Mouse (Mus musculus) neural tube, embryonic 14.5 days (tissue): ENCODE measurements at regions not wholly inside any gene's neighbourhood (a gene's known extent, or its start where the extent isn't known, plus 50 kb on each side); places are given as distances from the start of the nearest gene placed in this dataset.
A peak's percentile ranks its signal among the peaks of the same experiment; 100 is the strongest.

Experiments
- ATAC-seq: fragments of 200-750 bp; cut with Nextera tagmentation; 2 replicates; pipeline ENCODE4 v1.8.0; 2017; ENCODE audit warnings: low read depth, mild to moderate bottlenecking, moderate TSS enrichment, moderate library complexity
- H3K27ac ChIP-seq: fragments of 300-500 bp; sonication (generic); 2 replicates; pipeline ENCODE4 v1.5.1; 2014; ENCODE audit warnings: low read depth, mild to moderate bottlenecking, control low read depth, low read length, moderate library complexity, mixed read lengths
- H3K27me3 ChIP-seq: fragments of 300-500 bp; sonication (generic); 2 replicates; pipeline ENCODE4 v1.6.1; 2014; ENCODE audit warnings: low read length; ENCODE audit not compliant: control insufficient read depth, insufficient read depth
- H3K36me3 ChIP-seq: fragments of 300-500 bp; sonication (generic); 2 replicates; pipeline ENCODE4 v1.6.1; 2014; ENCODE audit warnings: low read length, mixed read lengths; ENCODE audit not compliant: control insufficient read depth, insufficient read depth
- H3K4me1 ChIP-seq: fragments of 300-500 bp; sonication (generic); 2 replicates; pipeline ENCODE4 v1.6.1; 2014; ENCODE audit warnings: low read length; ENCODE audit not compliant: control insufficient read depth, insufficient read depth
- H3K4me2 ChIP-seq: fragments of 300-500 bp; sonication (generic); 2 replicates; pipeline ENCODE4 v1.6.1; 2014; ENCODE audit warnings: mild to moderate bottlenecking, low read depth, low read length, control low read depth
- H3K4me3 ChIP-seq: fragments of 300-500 bp; sonication (generic); 2 replicates; pipeline ENCODE4 v1.5.1; 2014; ENCODE audit warnings: low read depth, low read length, control low read depth, mixed read lengths
- H3K9ac ChIP-seq: fragments of 300-500 bp; sonication (generic); replicated peaks from 2 replicates; pipeline ENCODE4 v1.6.1; 2014; ENCODE audit warnings: low read depth, mild to moderate bottlenecking, control low read depth, low read length, mixed read lengths
- H3K9me3 ChIP-seq: fragments of 300-500 bp; sonication (generic); 2 replicates; pipeline ENCODE4 v1.6.1; 2016; ENCODE audit warnings: low read length; ENCODE audit not compliant: control insufficient read depth
- WGBS: fragments of 180-500 bp; shearing (Covaris S2); extraction: QIAGEN DNeasy Blood & Tissue Kit; methylation state at CpG from one replicate; pipeline ENCODE4 v1.1.7; 2014; 5-methylcytosine and 5-hydroxymethylcytosine counted together

DNA sequence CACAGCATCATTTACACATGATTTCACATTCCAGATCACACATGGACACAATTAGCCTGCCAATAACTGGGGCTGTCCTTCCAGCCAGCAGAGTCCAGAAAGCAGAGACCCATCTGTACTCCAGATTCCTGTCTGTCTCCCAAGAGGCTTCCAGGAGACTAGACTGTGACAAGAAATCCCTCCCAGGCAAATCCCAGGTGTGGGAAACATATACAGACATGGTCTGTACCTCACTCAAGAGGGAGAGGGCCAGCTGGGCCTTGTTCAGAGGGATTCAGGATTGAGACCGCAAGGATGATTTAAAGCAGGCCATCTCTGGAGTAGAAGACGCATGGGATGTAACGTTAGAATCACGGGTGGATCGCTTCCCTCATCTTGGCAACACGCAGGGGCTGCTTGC lies 182.7 kb upstream of the Prr30 start:
- H3K4me2 ChIP-seq = no peak overlapping the region
- 37% methylated on average over 6 of the region's 6 CpGs for WGBS
- no peak for ATAC-seq
- H3K9ac ChIP-seq = no peak overlapping the region
- H3K27ac ChIP-seq = no peak overlapping the region
- no peaks in the 10 kb centered on the region for H3K9me3 ChIP-seq
- H3K4me3 ChIP-seq = no peak overlapping the region
- H3K4me1 ChIP-seq = peaks cover 8% of the 10 kb centered on the region; the same call in 1 of the 2 replicates
- no peaks in the 10 kb centered on the region for H3K36me3 ChIP-seq
- no peaks in the 10 kb centered on the region for H3K27me3 ChIP-seq

DNA sequence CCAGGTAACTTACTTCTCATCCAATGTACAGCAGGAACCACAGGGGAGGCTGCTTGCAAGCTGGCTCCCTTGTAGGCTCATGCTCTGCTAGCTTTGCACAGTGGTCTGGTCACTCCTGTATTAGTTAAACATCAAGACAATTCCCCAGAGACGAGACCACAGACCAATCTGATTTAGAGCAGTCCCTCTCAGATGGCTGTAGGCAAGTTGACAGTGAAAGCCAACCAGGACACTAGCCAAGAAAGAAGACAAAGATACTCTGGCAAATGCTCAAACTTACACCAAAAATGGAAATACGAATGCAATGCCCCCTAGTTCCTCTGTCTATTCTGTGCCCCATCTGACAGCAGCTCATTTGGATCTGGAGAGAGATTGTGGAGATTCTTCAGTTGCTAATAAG lies 181.8 kb upstream of the Prr30 start:
- Histone ChIP-seq H3K4me1 (peaks cover 8% of the 10 kb centered on the region; the same call in 1 of the 2 replicates), H3K4me3 (no peak overlapping the region), H3K36me3 (no peaks in the 10 kb centered on the region), H3K9ac (no peak overlapping the region), H3K4me2 (no peak overlapping the region), H3K9me3 (no peaks in the 10 kb centered on the region), H3K27me3 (no peaks in the 10 kb centered on the region), H3K27ac (no peak overlapping the region)
- WGBS = 74% methylated on average over 2 of the region's 2 CpGs
- no peak for ATAC-seq

DNA sequence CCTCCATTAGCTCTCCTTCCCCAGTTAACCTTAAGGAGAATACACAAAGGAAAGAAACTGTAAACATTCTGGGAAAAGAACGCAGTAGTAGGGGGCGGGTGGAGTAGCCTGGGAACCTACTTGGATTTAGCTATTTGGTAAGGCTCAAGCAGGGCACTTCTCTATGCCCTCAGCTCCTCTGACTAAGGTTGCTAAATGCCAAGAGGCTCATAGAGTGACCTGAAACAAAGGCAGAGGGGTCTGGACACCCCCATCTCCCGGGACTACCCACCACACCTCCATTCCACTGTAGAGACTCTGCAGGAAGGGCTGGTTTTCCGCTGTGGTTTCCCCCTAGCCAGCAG lies 179.5 kb upstream of the Prr30 start:
- no peak overlapping the region for H3K4me3 ChIP-seq
- no peaks in the 10 kb centered on the region for H3K27me3 ChIP-seq
- no peak overlapping the region for H3K27ac ChIP-seq
- H3K36me3 ChIP-seq = no peaks in the 10 kb centered on the region
- peaks cover 11% of the 10 kb centered on the region; the same call in 1 of the 2 replicates for H3K4me1 ChIP-seq
- 42% methylated on average over 4 of the region's 4 CpGs for WGBS
- H3K4me2 ChIP-seq = peak overlapping the region; percentile 52; the same call in 1 of the 2 replicates
- H3K9me3 ChIP-seq = no peaks in the 10 kb centered on the region
- ATAC-seq = peak; percentile 22; the same call in 1 of the 2 replicates
- no peak overlapping the region for H3K9ac ChIP-seq

GRCm38 (mm10) chr14:101378965-101379662 lies 179.0 kb upstream of the Prr30 start:
- Histone ChIP-seq H3K27ac (peak overlapping the region; percentile 25; the same call in 1 of the 2 replicates), H3K27me3 (no peaks in the 10 kb centered on the region), H3K4me2 (peak overlapping the region; percentile 52), H3K9me3 (no peaks in the 10 kb centered on the region), H3K4me1 (peaks cover 11% of the 10 kb centered on the region; the same call in 1 of the 2 replicates), H3K9ac (no peak overlapping the region; the same call in 1 of the 2 replicates), H3K4me3 (peak overlapping the region; percentile 20), H3K36me3 (no peaks in the 10 kb centered on the region)
- 21% methylated on average over 21 of the region's 21 CpGs for WGBS
- peak; percentile 96 for ATAC-seq

DNA sequence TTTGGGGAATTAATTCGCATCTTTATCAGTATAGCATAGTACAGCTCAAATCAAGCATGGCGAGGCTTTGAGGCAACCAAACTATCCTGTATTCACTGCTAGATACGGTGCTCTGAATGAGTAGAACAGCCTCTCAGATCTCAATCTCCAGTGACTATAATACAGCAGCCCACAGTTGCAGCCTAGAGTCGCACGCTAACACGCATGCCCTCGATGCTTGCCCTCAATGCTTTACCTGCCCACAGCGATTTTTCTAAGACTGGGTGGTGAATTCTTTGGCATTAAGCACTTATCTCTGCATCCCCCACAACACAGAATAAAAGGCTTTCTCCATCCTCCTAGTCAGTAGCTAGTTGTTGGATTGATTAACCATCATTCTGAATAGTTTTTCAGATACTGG lies 178.4 kb upstream of the Prr30 start:
- WGBS = 62% methylated on average over 8 of the region's 8 CpGs
- Histone ChIP-seq H3K4me2 (no peak overlapping the region), H3K4me3 (no peak overlapping the region), H3K9me3 (no peaks in the 10 kb centered on the region), H3K9ac (no peak overlapping the region), H3K4me1 (peaks cover 11% of the 10 kb centered on the region; the same call in 1 of the 2 replicates), H3K27me3 (no peaks in the 10 kb centered on the region), H3K27ac (no peak overlapping the region), H3K36me3 (no peaks in the 10 kb centered on the region)
- no peak for ATAC-seq

DNA sequence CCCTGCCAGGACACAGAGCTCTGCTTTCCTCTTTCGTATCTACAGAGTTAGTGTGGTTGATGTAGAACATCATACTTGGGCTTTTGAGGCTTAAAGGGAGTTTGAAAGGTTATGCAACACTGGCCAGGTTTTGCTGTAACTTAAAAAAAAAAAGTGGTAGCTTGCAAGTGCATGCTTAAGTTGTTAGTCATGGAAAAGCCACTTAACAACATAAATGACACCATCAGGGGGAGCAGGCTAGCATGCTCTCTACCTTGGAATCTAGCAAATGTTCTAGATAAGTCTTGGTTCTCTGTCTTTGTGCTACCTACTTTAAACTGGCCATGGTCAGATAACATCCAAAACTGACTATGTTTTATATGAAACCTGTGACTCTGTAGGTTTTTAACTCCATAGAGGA lies 176.6 kb upstream of the Prr30 start:
- Histone ChIP-seq H3K27ac (no peak overlapping the region), H3K36me3 (no peaks in the 10 kb centered on the region), H3K4me3 (no peak overlapping the region), H3K4me2 (no peak overlapping the region), H3K27me3 (no peaks in the 10 kb centered on the region), H3K9ac (no peak overlapping the region), H3K4me1 (peaks cover 11% of the 10 kb centered on the region; the same call in 1 of the 2 replicates), H3K9me3 (no peaks in the 10 kb centered on the region)
- 94% methylated on average over 1 of the region's 1 CpGs for WGBS
- ATAC-seq = no peak

DNA sequence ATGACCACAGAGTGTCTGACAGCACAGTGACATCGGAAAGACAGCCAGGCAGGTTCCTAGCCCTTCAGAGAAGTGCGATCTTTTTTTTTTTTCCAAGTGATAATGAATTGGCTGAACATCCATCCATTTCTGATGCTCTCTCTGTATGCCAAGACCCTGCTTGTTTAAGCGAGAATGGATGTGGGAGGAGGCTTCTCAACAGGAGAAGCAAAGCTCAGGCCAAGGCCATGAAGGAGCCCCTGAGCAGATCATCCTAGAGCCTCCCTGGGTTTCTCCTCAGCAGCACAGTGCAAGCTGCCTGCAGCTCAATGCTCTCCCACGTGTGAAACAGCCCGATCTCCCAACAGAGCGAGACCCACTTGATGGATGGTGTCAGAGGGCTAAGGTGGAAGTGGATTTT lies 175.7 kb upstream of the Prr30 start:
- 47% methylated on average over 6 of the region's 6 CpGs for WGBS
- H3K9me3 ChIP-seq = no peaks in the 10 kb centered on the region
- no peak overlapping the region for H3K4me3 ChIP-seq
- no peak overlapping the region for H3K27ac ChIP-seq
- H3K4me2 ChIP-seq = no peak overlapping the region
- ATAC-seq = no peak
- H3K4me1 ChIP-seq = peaks cover 11% of the 10 kb centered on the region; the same call in 1 of the 2 replicates
- H3K9ac ChIP-seq = no peak overlapping the region
- H3K27me3 ChIP-seq = no peaks in the 10 kb centered on the region
- H3K36me3 ChIP-seq = no peaks in the 10 kb centered on the region

DNA sequence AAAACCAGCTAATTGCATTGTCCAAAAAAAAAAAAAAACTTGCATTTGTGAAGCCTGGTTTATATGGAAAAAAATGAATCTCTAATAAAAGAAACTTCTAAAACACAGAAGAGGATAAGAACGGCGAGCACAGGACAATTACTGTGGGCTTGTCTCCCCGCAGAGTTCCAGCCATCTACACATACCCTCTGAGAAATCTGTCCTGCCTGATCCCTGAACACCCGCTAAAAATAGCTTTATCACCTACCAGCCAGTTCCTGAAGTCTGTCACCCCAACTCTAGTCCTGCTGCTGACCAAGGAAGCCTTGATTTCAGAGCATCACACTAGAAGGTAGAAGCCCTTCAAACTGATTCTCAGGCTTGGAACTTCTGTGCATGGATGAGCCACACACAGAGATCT lies 173.7 kb upstream of the Prr30 start:
- Histone ChIP-seq H3K4me3 (no peak overlapping the region), H3K9ac (no peak overlapping the region), H3K27me3 (no peaks in the 10 kb centered on the region), H3K9me3 (no peaks in the 10 kb centered on the region), H3K4me2 (no peak overlapping the region), H3K36me3 (no peaks in the 10 kb centered on the region), H3K27ac (no peak overlapping the region), H3K4me1 (peaks cover 6% of the 10 kb centered on the region; the same call in 1 of the 2 replicates)
- ATAC-seq = no peak
- WGBS = 98% methylated on average over 4 of the region's 4 CpGs

GRCm38 (mm10) chr14:101359860-101360259 lies 159.7 kb upstream of the Prr30 start:
- H3K4me2 ChIP-seq = no peak overlapping the region
- 82% methylated on average over 2 of the region's 2 CpGs for WGBS
- no peak for ATAC-seq
- H3K27me3 ChIP-seq = no peaks in the 10 kb centered on the region
- H3K4me1 ChIP-seq = no peaks in the 10 kb centered on the region
- no peak overlapping the region for H3K27ac ChIP-seq
- H3K36me3 ChIP-seq = no peaks in the 10 kb centered on the region
- H3K9me3 ChIP-seq = no peaks in the 10 kb centered on the region
- no peak overlapping the region for H3K9ac ChIP-seq
- no peak overlapping the region for H3K4me3 ChIP-seq
